Mouse (Mus musculus) cerebellum, postnatal 25 days (tissue): ENCODE measurements at regions not wholly inside any gene's neighbourhood (a gene's known extent, or its start where the extent isn't known, plus 50 kb on each side); places are given as distances from the start of the nearest gene placed in this dataset.

Experiments used
- DNase-seq, 2 experiments: peaks; one replicate each; pipeline ENCODE4 v3.0.0; 2021; ENCODE audit warnings: mixed read lengths in 2 of 2

- no peak for DNase-seq
Observed at GRCm38 (mm10) chr13:70313205-70313604, 324.2 kb downstream of the Ice1 start.

- no peak for DNase-seq
Observed at GRCm38 (mm10) chr13:70323537-70323936, 313.9 kb downstream of the Ice1 start.

GRCm38 (mm10) chr13:70336069-70336468 is 301.4 kb downstream of the Ice1 start:
- DNase-seq, result no peak

GRCm38 (mm10) chr13:70340437-70340836 is 297.0 kb downstream of the Ice1 start:
- no peak for DNase-seq

- no peak for DNase-seq
Observed at GRCm38 (mm10) chr13:70343191-70343734, 294.2 kb downstream of the Ice1 start.

- DNase-seq, result no peak
Observed at GRCm38 (mm10) chr13:70343911-70344310, 293.5 kb downstream of the Ice1 start.

GRCm38 (mm10) chr13:70344311-70344710 is 293.1 kb downstream of the Ice1 start:
- DNase-seq, result no peak

- DNase-seq, result no peak
Observed at GRCm38 (mm10) chr13:70348456-70348855, 289.0 kb downstream of the Ice1 start.

GRCm38 (mm10) chr13:70348965-70349364 is 288.5 kb downstream of the Ice1 start:
- no peak for DNase-seq

GRCm38 (mm10) chr13:70369647-70370046 is 267.8 kb downstream of the Ice1 start:
- DNase-seq, result no peak

- DNase-seq, result no peak
Observed at GRCm38 (mm10) chr13:70380772-70381171, 256.7 kb downstream of the Ice1 start.

- DNase-seq, result no peak
Observed at GRCm38 (mm10) chr13:70385292-70385691, 252.1 kb downstream of the Ice1 start.

- no peak for DNase-seq
Observed at GRCm38 (mm10) chr13:70412788-70413187, 224.6 kb downstream of the Ice1 start.

GRCm38 (mm10) chr13:70418156-70418555 is 219.3 kb downstream of the Ice1 start:
- DNase-seq, result no peak

GRCm38 (mm10) chr13:70439419-70439818 is 198.0 kb downstream of the Ice1 start:
- DNase-seq, result no peak

- no peak for DNase-seq
Observed at GRCm38 (mm10) chr13:70446940-70447339, 190.5 kb downstream of the Ice1 start.

- DNase-seq, result no peak
Observed at GRCm38 (mm10) chr13:70454592-70455390, 182.6 kb downstream of the Ice1 start.

- DNase-seq, result no peak
Observed at GRCm38 (mm10) chr13:70458406-70458805, 179.0 kb downstream of the Ice1 start.

- DNase-seq, result no peak
Observed at GRCm38 (mm10) chr13:70464996-70465395, 172.4 kb downstream of the Ice1 start.

- DNase-seq, result no peak
Observed at GRCm38 (mm10) chr13:70474746-70475145, 162.7 kb downstream of the Ice1 start.

GRCm38 (mm10) chr13:70475366-70475765 is 162.1 kb downstream of the Ice1 start:
- DNase-seq, result peak; percentile 48 to 68

- no peak for DNase-seq
Observed at GRCm38 (mm10) chr13:70499302-70499701, 138.1 kb downstream of the Ice1 start.
